Mouse (Mus musculus): ENCODE measurements around the gene Rad51b. TPM values are rescaled to one million over a fixed set of nuclear protein-coding genes. Genes with fewer than 3 reads are reported as not detected.

The Rad51b gene
- polyA plus RNA-seq, 1 experiment from 2014 or later = 1.3 TPM

- H3K27me3 ChIP-seq (replicated peaks) = no peaks in the 10 kb centered on the region
- ATAC-seq (replicated peaks) = peak; percentile 73; the same call in 1 of the 2 replicates
- 52% methylated on average over 11 of the region's 11 CpGs for WGBS
- peak overlapping the region; percentile 62 for H3K27ac ChIP-seq
- H3K9me3 ChIP-seq = no peaks in the 10 kb centered on the region
- H3K36me3 ChIP-seq (replicated peaks) = no peaks in the 10 kb centered on the region
- no peak overlapping the region for H3K9ac ChIP-seq
- H3K4me2 ChIP-seq = no peak overlapping the region
- H3K4me3 ChIP-seq = no peak overlapping the region
- H3K4me1 ChIP-seq = peaks cover 7% of the 10 kb centered on the region; the same call in 1 of the 2 replicates
These were observed 214.5 kb downstream of the Rad51b start for GRCm38 (mm10) chr12:79511454-79512204.

DNA sequence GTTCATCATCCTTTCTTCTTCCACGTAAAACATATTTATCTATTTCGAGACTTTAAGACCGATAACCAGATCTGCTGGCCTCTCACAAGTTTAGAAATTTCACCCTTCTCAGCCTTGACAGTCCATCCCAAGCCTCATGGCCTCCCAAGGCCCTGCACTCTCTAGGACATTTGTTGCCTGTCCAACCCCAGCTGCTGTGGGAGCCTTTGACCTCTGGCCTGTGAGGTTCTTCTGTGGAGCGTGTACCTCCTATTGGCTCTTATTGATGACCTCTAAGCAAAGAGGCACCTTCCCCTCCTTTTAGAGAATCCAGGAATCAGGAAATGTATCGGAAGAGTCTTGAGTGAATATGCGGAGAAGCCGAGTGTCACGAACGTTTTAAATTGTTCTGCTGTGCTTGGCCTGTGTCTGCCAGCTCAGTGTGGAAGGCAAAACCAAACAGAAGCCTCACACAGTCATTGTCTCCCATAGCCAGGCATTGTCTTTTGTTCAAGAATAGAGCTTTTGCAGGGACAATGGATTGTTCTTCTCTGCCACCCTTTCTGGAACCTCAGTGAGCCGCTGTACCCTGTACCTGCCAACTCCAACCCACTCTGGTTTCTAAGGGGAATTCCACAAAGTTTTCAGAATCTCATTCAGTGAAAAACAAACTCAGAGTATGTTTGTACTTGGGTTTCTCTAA is 215.3 kb downstream of the Rad51b start:
- 71% methylated on average over 10 of the region's 10 CpGs for WGBS
- H3K27ac ChIP-seq = peak overlapping the region; percentile 62; the same call in 1 of the 2 replicates

GRCm38 (mm10) chr12:79512982-79513681 is 216.1 kb downstream of the Rad51b start:
- peaks cover 3% of the 10 kb centered on the region; the same call in 1 of the 2 replicates for H3K4me1 ChIP-seq
- WGBS = 91% methylated on average over 5 of the region's 5 CpGs
- H3K36me3 ChIP-seq (replicated peaks) = no peaks in the 10 kb centered on the region
- no peaks in the 10 kb centered on the region for H3K9me3 ChIP-seq
- no peak overlapping the region for H3K4me2 ChIP-seq
- no peak overlapping the region for H3K4me3 ChIP-seq
- no peak overlapping the region for H3K27ac ChIP-seq
- H3K9ac ChIP-seq = no peak overlapping the region
- H3K27me3 ChIP-seq (replicated peaks) = no peaks in the 10 kb centered on the region
- ATAC-seq (replicated peaks) = no peak

More for the DNA sequence above, 215.3 kb downstream of the Rad51b start:
- H3K9me3 ChIP-seq = no peaks in the 10 kb centered on the region
- H3K9ac ChIP-seq = no peak overlapping the region
- no peaks in the 10 kb centered on the region for H3K36me3 ChIP-seq (replicated peaks)
- H3K4me1 ChIP-seq = peaks cover 5% of the 10 kb centered on the region; the same call in 1 of the 2 replicates
- no peak for ATAC-seq (replicated peaks)
- H3K4me3 ChIP-seq = no peak overlapping the region
- H3K4me2 ChIP-seq = no peak overlapping the region
- H3K27me3 ChIP-seq (replicated peaks) = no peaks in the 10 kb centered on the region

DNA sequence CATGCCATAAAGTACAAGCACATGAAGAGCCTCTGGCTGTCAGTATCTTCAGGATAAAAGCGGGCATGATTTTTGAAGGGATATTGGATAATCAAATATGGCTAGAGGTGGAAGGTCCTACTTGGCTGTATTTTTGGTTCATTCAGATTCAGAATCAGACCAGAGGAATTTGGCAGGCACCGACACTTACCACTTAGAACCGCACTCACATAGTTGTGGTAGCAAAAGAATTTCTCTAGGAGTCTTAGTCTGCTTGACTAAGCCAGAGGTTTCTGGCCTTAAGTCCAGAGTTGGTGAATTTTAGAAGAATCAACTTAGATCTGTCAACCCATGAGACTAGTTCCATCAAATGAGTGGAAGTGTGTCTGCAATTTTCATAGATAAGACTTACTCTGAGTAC is 217.6 kb downstream of the Rad51b start:
- no peak for ATAC-seq (replicated peaks)
- H3K4me2 ChIP-seq = no peak overlapping the region
- no peaks in the 10 kb centered on the region for H3K36me3 ChIP-seq (replicated peaks)
- 95% methylated on average over 3 of the region's 3 CpGs for WGBS
- H3K9ac ChIP-seq = no peak overlapping the region
- peaks cover 3% of the 10 kb centered on the region; the same call in 1 of the 2 replicates for H3K4me1 ChIP-seq
- no peak overlapping the region for H3K27ac ChIP-seq
- H3K27me3 ChIP-seq (replicated peaks) = no peaks in the 10 kb centered on the region
- no peaks in the 10 kb centered on the region for H3K9me3 ChIP-seq
- H3K4me3 ChIP-seq = no peak overlapping the region

DNA sequence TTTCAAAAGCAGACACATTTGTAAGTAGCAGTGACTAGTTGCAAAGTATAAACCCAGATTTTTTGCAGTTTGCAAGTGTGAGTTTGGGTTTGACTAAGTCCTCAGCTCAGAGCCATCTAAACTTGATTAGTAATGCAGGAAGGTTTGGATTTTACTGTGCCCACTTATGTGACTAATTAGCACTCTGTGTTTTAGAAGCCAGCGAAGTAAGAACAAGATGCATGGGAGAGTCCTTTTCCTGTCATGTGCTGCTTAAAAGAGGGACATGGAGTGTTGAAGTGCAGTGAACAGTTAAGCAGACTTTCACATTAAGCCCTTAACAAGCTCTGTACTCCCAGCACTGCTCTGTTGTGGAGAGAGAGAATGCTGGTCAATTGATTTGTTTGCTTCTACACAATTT is 225.3 kb downstream of the Rad51b start:
- H3K27ac ChIP-seq = no peak overlapping the region
- no peak for ATAC-seq (replicated peaks)
- no peaks in the 10 kb centered on the region for H3K4me1 ChIP-seq
- no peak overlapping the region for H3K9ac ChIP-seq
- whole genome bisulfite sequencing = 52% methylated on average over 1 of the region's 1 CpGs
- no peak overlapping the region for H3K4me2 ChIP-seq
- no peaks in the 10 kb centered on the region for H3K9me3 ChIP-seq
- H3K4me3 ChIP-seq = no peak overlapping the region
- H3K27me3 ChIP-seq (replicated peaks) = no peaks in the 10 kb centered on the region
- no peaks in the 10 kb centered on the region for H3K36me3 ChIP-seq (replicated peaks)

DNA sequence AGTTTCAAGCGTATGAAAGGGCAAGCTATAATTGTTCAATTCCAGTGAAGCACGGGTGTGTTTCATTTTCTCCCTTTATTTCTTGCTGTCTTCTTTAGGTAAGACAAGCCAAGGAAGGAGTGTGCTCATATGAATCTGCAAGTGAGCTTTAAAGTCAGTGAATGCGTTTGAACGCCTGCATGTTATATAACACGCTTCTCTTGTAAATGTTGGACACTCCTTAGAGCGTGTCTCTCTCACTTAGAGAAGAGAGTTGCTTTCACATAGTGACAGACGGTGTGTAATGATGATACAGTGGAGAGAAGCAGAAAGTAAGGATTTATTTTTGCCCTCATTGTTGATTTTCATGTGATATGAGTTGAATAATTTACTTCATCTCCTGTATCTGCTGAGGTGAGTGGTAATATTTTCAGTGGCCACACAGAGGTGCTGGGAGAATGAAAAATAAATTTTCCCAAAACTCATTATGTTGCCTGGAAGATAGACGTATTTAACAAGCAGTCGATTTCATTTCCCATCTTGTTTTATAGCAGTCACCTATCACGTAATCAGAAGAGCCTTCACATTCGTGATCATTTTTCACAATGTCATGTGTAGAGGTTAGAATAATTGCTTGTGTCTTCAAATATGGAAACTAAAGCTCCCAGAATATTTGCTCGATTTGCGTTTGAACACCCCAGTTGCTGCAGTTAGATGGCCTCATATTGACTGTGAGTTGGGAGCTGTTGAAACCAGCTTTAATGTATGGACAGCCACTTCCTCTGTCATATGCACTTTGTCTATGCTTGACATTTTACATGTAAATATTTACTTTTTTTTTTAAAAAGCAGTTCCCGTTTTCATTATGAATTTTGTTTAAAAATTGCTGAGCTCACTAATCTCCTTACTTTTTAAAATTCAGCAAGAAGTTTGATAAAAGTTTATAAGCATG is 228.1 kb downstream of the Rad51b start:
- H3K4me2 ChIP-seq = no peak overlapping the region

DNA sequence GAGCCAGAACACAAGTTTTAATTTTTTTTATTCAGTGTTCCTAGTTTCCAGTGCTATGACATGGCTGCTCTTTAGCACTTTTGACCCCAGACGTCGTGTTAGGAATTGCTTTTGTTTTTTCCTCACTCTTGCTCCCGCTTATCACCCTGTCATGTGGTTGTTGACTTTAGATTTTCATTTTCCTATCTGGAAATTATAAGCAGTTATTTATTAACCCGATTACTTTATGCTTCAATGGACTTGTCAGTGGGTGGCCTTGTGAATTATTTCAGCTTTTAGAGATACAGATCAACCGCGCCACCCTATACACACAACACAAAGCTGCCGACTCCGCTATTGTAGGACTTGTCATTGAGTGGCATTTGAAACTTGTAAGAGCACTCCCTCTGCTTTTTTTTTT is 228.8 kb downstream of the Rad51b start:
- Histone ChIP-seq H3K9ac (no peak overlapping the region), H3K27me3 (replicated peaks) (no peaks in the 10 kb centered on the region), H3K4me2 (no peak overlapping the region), H3K9me3 (no peaks in the 10 kb centered on the region), H3K4me3 (no peak overlapping the region), H3K4me1 (peaks cover 6% of the 10 kb centered on the region; the same call in 1 of the 2 replicates), H3K27ac (no peak overlapping the region), H3K36me3 (replicated peaks) (no peaks in the 10 kb centered on the region)
- ATAC-seq (replicated peaks) = no peak
- WGBS = 31% methylated on average over 8 of the region's 8 CpGs

More for the DNA sequence above, 228.1 kb downstream of the Rad51b start:
- Histone ChIP-seq H3K36me3 (replicated peaks) (no peaks in the 10 kb centered on the region), H3K4me3 (no peak overlapping the region), H3K4me1 (peaks cover under 1% of the 10 kb centered on the region; the same call in 1 of the 2 replicates), H3K9me3 (no peaks in the 10 kb centered on the region), H3K27me3 (replicated peaks) (no peaks in the 10 kb centered on the region), H3K9ac (no peak overlapping the region), H3K27ac (no peak overlapping the region)
- ATAC-seq (replicated peaks) = no peak
- 78% methylated on average over 14 of the region's 14 CpGs for WGBS

GRCm38 (mm10) chr12:79527222-79527621 is 230.1 kb downstream of the Rad51b start:
- H3K4me2 ChIP-seq = no peak overlapping the region
- H3K27ac ChIP-seq = no peak overlapping the region
- WGBS = 86% methylated on average over 3 of the region's 3 CpGs
- no peaks in the 10 kb centered on the region for H3K36me3 ChIP-seq (replicated peaks)
- H3K27me3 ChIP-seq (replicated peaks) = no peaks in the 10 kb centered on the region
- no peaks in the 10 kb centered on the region for H3K9me3 ChIP-seq
- ATAC-seq (replicated peaks) = no peak
- H3K9ac ChIP-seq = no peak overlapping the region
- no peak overlapping the region for H3K4me3 ChIP-seq
- H3K4me1 ChIP-seq = peaks cover 10% of the 10 kb centered on the region; the same call in 1 of the 2 replicates

GRCm38 (mm10) chr12:79530275-79530902 is 233.3 kb downstream of the Rad51b start:
- 27% methylated on average over 10 of the region's 10 CpGs for WGBS
- Histone ChIP-seq H3K27ac (no peak overlapping the region), H3K27me3 (replicated peaks) (no peaks in the 10 kb centered on the region), H3K4me1 (peaks cover 10% of the 10 kb centered on the region; the same call in 1 of the 2 replicates), H3K36me3 (replicated peaks) (no peaks in the 10 kb centered on the region), H3K4me3 (no peak overlapping the region), H3K4me2 (no peak overlapping the region), H3K9me3 (no peaks in the 10 kb centered on the region), H3K9ac (no peak overlapping the region)
- ATAC-seq (replicated peaks) = no peak

- peaks cover 10% of the 10 kb centered on the region; the same call in 1 of the 2 replicates for H3K4me1 ChIP-seq
- no peak overlapping the region for H3K4me2 ChIP-seq
- no peak overlapping the region for H3K9ac ChIP-seq
- no peak overlapping the region for H3K4me3 ChIP-seq
- WGBS = 85% methylated on average over 5 of the region's 5 CpGs
- H3K27ac ChIP-seq = no peak overlapping the region
- H3K9me3 ChIP-seq = no peaks in the 10 kb centered on the region
- H3K36me3 ChIP-seq (replicated peaks) = no peaks in the 10 kb centered on the region
- no peak for ATAC-seq (replicated peaks)
- no peaks in the 10 kb centered on the region for H3K27me3 ChIP-seq (replicated peaks)
These were observed 235.0 kb downstream of the Rad51b start for GRCm38 (mm10) chr12:79531809-79532798.

Measured in midbrain, embryonic 15.5 days (tissue).